Mouse (Mus musculus) heart, embryonic 15.5 days (tissue): ENCODE results near the gene Mcoln2. TPM values are rescaled to one million over a fixed set of nuclear protein-coding genes. Genes with fewer than 3 reads are reported as not detected.

ENCODE experiments used
- ATAC-seq: fragments of 200-750 bp; cut with Nextera tagmentation; replicated peaks from 2 replicates; pipeline ENCODE4 v1.8.0; 2017; ENCODE audit warnings: low read depth, moderate TSS enrichment; ENCODE audit not compliant: insufficient number of reproducible peaks, insufficient read depth, low FRiP score
- H3K27ac ChIP-seq: fragments of 300-500 bp; sonication (generic); 2 replicates; pipeline ENCODE4 v1.5.1; 2015; ENCODE audit warnings: mild to moderate bottlenecking, inconsistent platforms
- H3K27me3 ChIP-seq: fragments of 300-500 bp; sonication (generic); 2 replicates; pipeline ENCODE4 v1.6.1; 2015; ENCODE audit warnings: inconsistent platforms
- H3K36me3 ChIP-seq: fragments of 300-500 bp; sonication (generic); 2 replicates; pipeline ENCODE4 v1.6.1; 2015; ENCODE audit warnings: mild to moderate bottlenecking, inconsistent platforms
- H3K4me1 ChIP-seq: fragments of 300-500 bp; sonication (generic); replicated peaks from 2 replicates; pipeline ENCODE4 v1.6.1; 2015; ENCODE audit warnings: inconsistent platforms
- H3K4me2 ChIP-seq: fragments of 300-500 bp; sonication (generic); 2 replicates; pipeline ENCODE4 v1.6.1; 2015; ENCODE audit warnings: inconsistent platforms, mild to moderate bottlenecking, moderate library complexity
- H3K4me3 ChIP-seq: fragments of 300-500 bp; sonication (generic); 2 replicates; pipeline ENCODE4 v1.5.1; 2015; ENCODE audit warnings: mild to moderate bottlenecking, inconsistent platforms
- H3K9ac ChIP-seq: fragments of 300-500 bp; sonication (generic); 2 replicates; pipeline ENCODE4 v1.6.1; 2015; ENCODE audit warnings: mild to moderate bottlenecking, inconsistent platforms
- H3K9me3 ChIP-seq: fragments of 300-500 bp; sonication (generic); replicated peaks from 2 replicates; pipeline ENCODE4 v1.6.1; 2016; ENCODE audit warnings: inconsistent platforms
- WGBS: fragments of 180-500 bp; shearing (Covaris S2); methylation state at CpG from one replicate; pipeline ENCODE4 v1.1.7; 2015; ENCODE audit warnings: mixed read lengths; 5-methylcytosine and 5-hydroxymethylcytosine counted together
- polyA plus RNA-seq: library from polyadenylated mRNA; unstranded; fragments of >200 nt; fragmentation: Nextera tagmentation; extraction: Ambion mirVana; gene quantifications from 2 replicates; pipeline ENCODE4 v1.2.1, GENCODE M21; 2015

Mcoln2 gene
- polyA plus RNA-seq, 1 experiment from 2014 or later: 0.35 TPM

DNA sequence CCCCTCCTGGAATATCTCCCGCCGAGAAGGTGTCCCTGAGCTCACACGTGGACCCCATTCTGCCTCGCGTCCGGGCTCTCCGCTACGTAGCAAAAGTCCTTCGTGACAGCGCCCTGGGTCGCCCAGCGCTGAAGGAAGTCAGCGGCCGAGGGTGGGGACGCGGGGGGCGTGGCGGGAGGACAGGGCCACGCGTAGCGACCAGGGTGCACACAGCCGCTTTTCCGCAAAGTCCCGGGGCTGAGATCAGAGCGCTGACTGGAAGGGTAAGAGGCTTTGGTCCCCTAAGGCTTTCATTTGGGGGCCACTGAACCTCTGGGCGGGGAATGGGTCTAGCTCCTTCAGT, 396 bp downstream of the Mcoln2 start:
- Histone ChIP-seq H3K9ac (peak overlapping the region; percentile 53), H3K27ac (peak overlapping the region; percentile 5; the same call in 1 of the 2 replicates), H3K4me2 (peak overlapping the region; percentile 98), H3K36me3 (no peaks in the 10 kb centered on the region), H3K4me1 (peaks cover 17% of the 10 kb centered on the region), H3K27me3 (peaks cover 18% of the 10 kb centered on the region; the same call in 1 of the 2 replicates), H3K9me3 (no peaks in the 10 kb centered on the region), H3K4me3 (peak overlapping the region; percentile 55)
- WGBS: 0% methylated on average over 26 of the region's 26 CpGs
- peak; percentile 38; the same call in 1 of the 2 replicates for ATAC-seq

DNA sequence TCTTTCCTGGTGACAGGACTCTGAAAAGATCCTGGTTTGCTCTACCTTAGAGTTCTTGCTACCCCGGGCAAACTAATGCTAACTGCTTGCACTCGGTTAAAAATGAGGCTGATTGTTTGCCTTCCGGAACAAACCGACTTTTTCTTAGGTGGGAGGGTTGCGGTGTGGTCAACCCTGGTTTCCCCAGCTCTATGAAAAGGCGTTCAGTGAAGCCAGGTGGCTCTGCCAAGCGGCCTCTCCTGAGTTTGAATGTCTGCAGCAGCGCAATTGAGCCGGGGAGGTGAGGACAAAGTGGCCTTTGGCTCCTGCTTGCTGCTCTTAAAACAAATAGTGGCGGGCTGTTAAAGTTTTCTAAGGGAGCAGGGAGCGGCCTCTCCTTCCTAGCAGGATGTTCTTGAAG, 927 bp downstream of the Mcoln2 start:
- H3K27ac ChIP-seq: peak overlapping the region; percentile 5; the same call in 1 of the 2 replicates
- WGBS: 29% methylated on average over 11 of the region's 11 CpGs

DNA sequence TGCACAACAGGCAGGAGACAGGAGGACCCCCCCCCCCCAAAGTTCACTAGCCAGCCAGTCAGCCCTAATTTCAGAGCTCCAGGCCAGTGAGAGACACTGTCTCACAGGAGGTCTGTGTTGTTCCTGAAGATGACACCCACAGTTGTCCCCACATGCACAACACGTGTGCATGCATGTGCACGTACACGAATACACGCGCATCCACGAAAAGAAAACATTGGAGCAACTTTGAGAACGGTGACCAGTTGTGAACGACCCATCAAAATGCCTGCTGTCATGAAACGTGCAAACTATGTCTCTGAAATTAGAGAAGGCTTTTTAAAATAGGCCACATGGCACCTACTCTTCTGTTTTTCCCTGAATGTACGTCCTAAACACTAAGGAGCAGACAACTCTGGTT, 1.7 kb downstream of the Mcoln2 start:
- Histone ChIP-seq H3K27me3 (peaks cover 18% of the 10 kb centered on the region; the same call in 1 of the 2 replicates), H3K4me1 (peaks cover 17% of the 10 kb centered on the region), H3K36me3 (no peaks in the 10 kb centered on the region), H3K9me3 (no peaks in the 10 kb centered on the region), H3K9ac (no peak overlapping the region), H3K4me2 (no peak overlapping the region), H3K27ac (no peak overlapping the region), H3K4me3 (no peak overlapping the region)
- WGBS: 91% methylated on average over 10 of the region's 10 CpGs
- ATAC-seq: no peak

More for the DNA sequence above, 927 bp downstream of the Mcoln2 start:
- no peak for ATAC-seq
- Histone ChIP-seq H3K9ac (peak overlapping the region; percentile 53; the same call in 1 of the 2 replicates), H3K4me1 (peaks cover 17% of the 10 kb centered on the region), H3K4me3 (peak overlapping the region; percentile 55), H3K9me3 (no peaks in the 10 kb centered on the region), H3K4me2 (peak overlapping the region; percentile 98), H3K36me3 (no peaks in the 10 kb centered on the region), H3K27me3 (peaks cover 18% of the 10 kb centered on the region; the same call in 1 of the 2 replicates)

DNA sequence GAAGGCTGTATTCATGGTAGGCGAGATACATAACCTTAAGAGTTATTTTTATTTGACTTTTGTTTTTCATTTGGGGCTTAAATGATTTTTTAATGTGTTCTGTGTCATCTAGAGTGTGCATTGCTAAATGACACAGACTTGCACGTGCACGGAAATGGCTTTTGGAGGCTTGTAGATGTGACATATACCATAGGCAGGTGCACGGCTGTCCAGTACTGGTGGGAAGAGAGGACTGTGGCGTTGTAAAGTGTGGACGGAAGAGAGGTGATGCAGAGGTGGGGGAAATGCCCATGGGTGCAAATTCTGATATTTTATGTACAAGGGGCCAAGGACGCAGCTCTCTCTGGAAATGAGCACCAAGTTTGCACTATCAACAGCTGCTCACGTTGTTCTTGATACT, 2.1 kb downstream of the Mcoln2 start:
- 86% methylated on average over 8 of the region's 8 CpGs for WGBS
- ATAC-seq: no peak
- H3K4me2 ChIP-seq: no peak overlapping the region

DNA sequence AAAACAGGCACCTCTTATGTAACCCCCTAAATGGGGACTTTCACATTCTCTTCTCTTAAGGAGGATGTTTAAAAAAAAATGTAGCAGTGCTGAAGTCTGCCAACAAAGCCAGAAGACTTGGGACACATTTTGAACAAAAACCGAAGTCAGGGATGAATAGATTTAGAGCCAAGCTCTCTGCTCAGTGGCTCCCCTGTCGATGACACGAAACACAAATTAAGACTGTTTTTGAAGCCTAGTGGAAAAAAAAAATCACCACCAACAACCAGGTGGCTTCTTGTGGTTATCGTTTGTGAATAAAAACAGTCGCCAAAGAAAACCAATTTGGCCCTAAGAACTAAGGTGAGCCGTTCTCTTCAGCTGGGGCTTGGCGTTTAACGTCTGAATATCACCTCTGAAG, 2.7 kb downstream of the Mcoln2 start:
- no peak overlapping the region for H3K4me3 ChIP-seq
- no peak overlapping the region for H3K9ac ChIP-seq
- ATAC-seq: no peak
- H3K4me2 ChIP-seq: no peak overlapping the region
- no peak overlapping the region for H3K27ac ChIP-seq
- no peaks in the 10 kb centered on the region for H3K36me3 ChIP-seq
- WGBS: 84% methylated on average over 8 of the region's 8 CpGs
- H3K9me3 ChIP-seq: no peaks in the 10 kb centered on the region
- H3K4me1 ChIP-seq: peaks cover 17% of the 10 kb centered on the region
- H3K27me3 ChIP-seq: peaks cover 18% of the 10 kb centered on the region; the same call in 1 of the 2 replicates

More for the DNA sequence above, 2.1 kb downstream of the Mcoln2 start:
- no peak overlapping the region for H3K9ac ChIP-seq
- no peaks in the 10 kb centered on the region for H3K9me3 ChIP-seq
- H3K4me1 ChIP-seq: peaks cover 17% of the 10 kb centered on the region
- peaks cover 18% of the 10 kb centered on the region; the same call in 1 of the 2 replicates for H3K27me3 ChIP-seq
- H3K4me3 ChIP-seq: no peak overlapping the region
- no peaks in the 10 kb centered on the region for H3K36me3 ChIP-seq
- H3K27ac ChIP-seq: no peak overlapping the region

DNA sequence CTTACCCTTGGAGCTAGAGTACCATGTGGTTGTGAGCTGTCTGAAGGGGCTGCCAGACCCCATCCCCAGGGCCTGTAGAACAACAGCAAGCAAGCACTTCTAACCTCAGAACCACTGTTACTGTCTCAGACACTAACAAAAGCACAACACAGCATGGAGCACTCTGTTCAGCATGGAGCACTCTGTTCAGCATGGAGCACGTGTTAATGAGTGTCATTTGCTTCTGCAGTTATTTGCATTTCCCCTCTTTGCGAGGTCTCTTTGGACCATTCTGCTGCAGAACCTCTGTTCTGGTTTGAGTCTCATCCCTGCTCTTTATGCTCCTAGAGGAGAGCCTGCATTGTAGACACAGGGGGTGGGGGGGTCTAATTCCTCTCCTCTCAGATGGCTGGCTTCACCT, 3.3 kb downstream of the Mcoln2 start:
- Histone ChIP-seq H3K27me3 (peaks cover 18% of the 10 kb centered on the region; the same call in 1 of the 2 replicates), H3K36me3 (no peaks in the 10 kb centered on the region), H3K9me3 (no peaks in the 10 kb centered on the region), H3K9ac (no peak overlapping the region), H3K27ac (no peak overlapping the region), H3K4me3 (no peak overlapping the region), H3K4me2 (no peak overlapping the region), H3K4me1 (peaks cover 17% of the 10 kb centered on the region)
- ATAC-seq: no peak
- 71% methylated on average over 2 of the region's 2 CpGs for WGBS

DNA sequence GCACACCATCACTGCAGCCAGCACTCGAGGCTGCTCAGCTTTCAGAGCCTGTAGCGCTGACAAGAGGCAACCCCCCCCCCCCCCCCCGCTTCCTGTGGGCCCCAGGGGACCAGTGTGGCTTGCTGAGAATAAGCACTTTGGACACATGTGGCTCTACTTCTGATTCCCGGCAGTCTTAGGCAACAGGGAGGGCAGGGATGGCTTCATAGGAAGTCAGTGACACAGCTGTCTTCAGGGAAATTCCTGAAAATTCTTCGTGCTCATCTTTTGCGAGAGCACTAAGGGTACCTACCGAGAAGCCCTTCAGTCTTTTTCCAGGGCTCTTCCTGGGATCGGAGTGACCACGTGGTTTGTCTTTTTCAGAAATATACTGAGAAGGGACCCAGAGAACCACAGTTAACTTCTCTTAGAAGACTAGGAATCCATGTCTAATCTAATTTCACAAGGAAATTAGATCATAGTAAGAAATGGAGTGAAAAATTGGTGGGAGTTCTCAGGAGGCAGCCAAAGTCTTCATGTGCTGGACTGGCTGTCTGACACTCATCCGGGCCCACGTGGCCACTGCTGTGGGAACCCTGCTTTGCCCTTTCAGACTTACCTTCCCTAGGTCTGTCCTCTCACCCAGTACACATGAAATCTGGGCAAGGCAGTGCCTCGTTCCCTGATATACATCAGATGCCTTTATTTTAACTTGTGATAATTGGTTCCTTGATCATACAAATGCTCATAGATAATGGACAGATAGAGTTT, 4.4 kb downstream of the Mcoln2 start:
- peaks cover 18% of the 10 kb centered on the region; the same call in 1 of the 2 replicates for H3K27me3 ChIP-seq
- WGBS: 26% methylated on average over 12 of the region's 12 CpGs
- no peak overlapping the region for H3K4me3 ChIP-seq
- H3K9ac ChIP-seq: no peak overlapping the region
- no peak for ATAC-seq
- no peaks in the 10 kb centered on the region for H3K36me3 ChIP-seq
- no peaks in the 10 kb centered on the region for H3K9me3 ChIP-seq
- peak overlapping the region; percentile 13; the same call in 1 of the 2 replicates for H3K4me2 ChIP-seq
- H3K4me1 ChIP-seq: peaks cover 17% of the 10 kb centered on the region
- H3K27ac ChIP-seq: no peak overlapping the region

DNA sequence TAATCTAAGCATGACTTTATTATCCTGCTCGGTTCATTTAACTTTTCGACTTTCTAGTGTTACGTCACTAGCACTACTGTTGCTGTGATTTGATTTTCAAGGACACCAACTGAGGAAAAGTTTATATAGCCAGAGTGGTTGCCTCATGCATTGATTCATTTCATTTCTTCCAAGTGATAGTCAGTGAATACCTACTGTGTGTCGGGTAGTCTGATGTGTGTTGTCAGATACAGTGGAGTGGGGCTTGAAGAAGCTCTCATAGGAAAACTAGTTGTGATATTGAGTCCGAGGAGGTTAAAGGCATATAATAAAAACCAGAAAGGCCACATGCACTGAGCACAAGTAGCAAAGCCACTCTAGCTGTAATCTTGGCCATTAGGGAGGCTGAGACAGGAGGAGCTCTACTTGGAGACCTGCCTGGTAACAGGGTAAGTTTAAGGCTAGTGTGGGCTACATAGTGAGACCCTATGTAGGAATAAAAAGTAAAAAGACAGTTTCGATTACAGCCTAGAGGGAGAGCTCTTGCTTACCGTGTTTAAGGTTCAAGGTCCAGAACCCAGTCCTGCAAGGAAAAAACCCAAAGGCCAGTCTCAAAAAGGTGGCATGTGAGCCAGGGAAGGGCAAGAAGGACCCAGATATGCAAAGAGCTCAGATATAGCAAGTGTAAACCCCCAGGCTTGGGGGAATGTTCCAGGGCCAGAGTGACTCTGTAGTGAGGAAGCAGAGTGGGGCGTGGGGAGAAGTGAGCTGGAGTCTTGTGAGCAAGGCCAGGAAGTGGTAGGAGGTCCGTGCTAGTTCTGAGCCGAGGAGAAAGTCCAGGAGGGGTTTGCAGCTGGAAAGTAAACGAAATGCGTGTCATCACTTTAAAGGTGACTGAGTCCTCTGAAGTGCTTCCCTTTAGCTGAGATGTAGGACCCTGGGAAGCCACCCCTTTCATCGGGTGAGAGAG, 6.3 kb downstream of the Mcoln2 start:
- H3K4me1 ChIP-seq: peaks cover 5% of the 10 kb centered on the region
- H3K9ac ChIP-seq: no peak overlapping the region
- no peaks in the 10 kb centered on the region for H3K9me3 ChIP-seq
- H3K4me3 ChIP-seq: no peak overlapping the region
- 60% methylated on average over 13 of the region's 13 CpGs for WGBS
- H3K27me3 ChIP-seq: peaks cover 10% of the 10 kb centered on the region; the same call in 1 of the 2 replicates
- no peak overlapping the region for H3K27ac ChIP-seq
- no peak for ATAC-seq
- no peaks in the 10 kb centered on the region for H3K36me3 ChIP-seq
- H3K4me2 ChIP-seq: no peak overlapping the region

DNA sequence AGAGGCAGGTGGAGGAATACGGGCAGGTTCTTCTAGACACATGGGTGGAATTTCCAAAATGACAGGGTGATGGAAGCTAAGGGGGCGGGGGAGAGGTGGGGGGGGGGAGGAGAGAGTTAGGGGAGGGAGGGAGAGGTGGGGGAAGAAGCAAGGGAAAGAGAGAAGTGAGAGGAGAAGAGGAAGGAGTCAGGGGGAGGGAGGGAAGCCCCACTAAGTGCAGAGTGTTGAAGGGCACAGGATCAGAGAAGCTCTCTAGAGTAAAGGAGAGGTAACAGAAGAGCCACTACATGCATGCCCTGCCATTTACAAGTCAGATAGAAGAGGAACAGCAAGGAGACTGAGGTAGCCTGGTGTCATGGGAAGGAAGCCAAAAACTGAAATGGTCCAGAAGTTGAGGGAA, 7.2 kb downstream of the Mcoln2 start:
- Histone ChIP-seq H3K9me3 (no peaks in the 10 kb centered on the region), H3K4me2 (no peak overlapping the region), H3K4me1 (peaks cover 5% of the 10 kb centered on the region), H3K4me3 (no peak overlapping the region), H3K36me3 (no peaks in the 10 kb centered on the region), H3K27me3 (0 out of 2 replicates have a peak, but pooled peaks cover 3% of the 10 kb centered on the region), H3K27ac (no peak overlapping the region), H3K9ac (no peak overlapping the region)
- WGBS: 73% methylated on average over 1 of the region's 2 CpGs
- ATAC-seq: no peak

DNA sequence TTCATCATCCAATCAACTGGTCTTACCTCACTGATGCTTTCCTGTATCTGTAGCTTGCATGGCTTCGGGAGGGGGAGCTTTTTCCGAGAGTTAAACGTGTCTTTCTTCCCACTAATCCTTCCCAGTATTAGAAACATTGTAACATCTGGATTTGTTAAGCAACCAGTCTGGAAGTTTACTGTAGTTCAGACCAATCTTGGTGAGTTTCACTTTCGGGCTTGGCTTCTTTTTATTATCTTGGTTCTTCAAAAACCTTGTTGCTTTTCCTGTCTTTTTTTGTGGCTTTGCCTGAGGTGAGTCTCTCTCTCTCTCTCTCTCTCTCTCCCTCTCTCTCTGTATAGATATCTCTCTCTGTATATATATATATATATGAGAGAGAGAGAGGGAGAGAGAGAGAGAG, 8.4 kb downstream of the Mcoln2 start:
- Histone ChIP-seq H3K4me3 (no peak overlapping the region), H3K4me2 (no peak overlapping the region), H3K27me3 (no peaks in the 10 kb centered on the region), H3K36me3 (no peaks in the 10 kb centered on the region), H3K9me3 (no peaks in the 10 kb centered on the region), H3K27ac (no peak overlapping the region), H3K9ac (no peak overlapping the region), H3K4me1 (peaks cover 5% of the 10 kb centered on the region)
- 70% methylated on average over 4 of the region's 4 CpGs for WGBS
- no peak for ATAC-seq

DNA sequence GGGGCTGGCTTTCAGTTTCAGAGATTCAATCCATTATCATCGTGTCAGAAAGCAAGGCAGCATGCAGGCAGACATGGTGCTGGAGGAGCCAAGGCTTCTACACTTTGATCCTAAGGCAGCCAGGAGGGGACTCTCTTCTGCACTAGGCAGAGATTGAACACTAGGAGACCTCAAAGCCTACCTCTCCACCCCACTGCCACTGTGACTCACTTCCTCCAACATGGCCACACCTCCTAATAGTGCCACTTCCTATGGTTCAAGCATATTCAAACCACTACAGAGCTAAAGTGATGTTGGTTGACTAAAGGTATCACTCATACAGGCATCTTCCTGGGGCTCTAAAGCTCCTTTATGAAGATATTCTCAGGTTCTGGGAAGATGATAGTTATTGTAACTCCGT, 9.7 kb downstream of the Mcoln2 start:
- 85% methylated on average over 2 of the region's 2 CpGs for WGBS
- no peak overlapping the region for H3K27ac ChIP-seq
- ATAC-seq: no peak
- no peaks in the 10 kb centered on the region for H3K9me3 ChIP-seq
- no peak overlapping the region for H3K9ac ChIP-seq
- H3K4me2 ChIP-seq: no peak overlapping the region
- no peaks in the 10 kb centered on the region for H3K36me3 ChIP-seq
- H3K27me3 ChIP-seq: no peaks in the 10 kb centered on the region
- no peaks in the 10 kb centered on the region for H3K4me1 ChIP-seq
- H3K4me3 ChIP-seq: no peak overlapping the region
